Mouse (Mus musculus): ENCODE data around the gene Dtx3l. TPM values are rescaled to one million over a fixed set of nuclear protein-coding genes. Genes with fewer than 3 reads are reported as not detected.

Dtx3l gene
- polyA plus RNA-seq, 1 experiment, result 8.1 TPM

- no peaks in the 10 kb centered on the region for H3K27me3 ChIP-seq (ENCODE audit: control insufficient read depth, insufficient read depth, low read length)
- no peak overlapping the region for H3K27ac ChIP-seq (ENCODE audit: insufficient read depth, low read length)
- H3K4me1 ChIP-seq (ENCODE audit: control insufficient read depth, insufficient read depth, insufficient read length), result no peaks in the 10 kb centered on the region
- no peak for TF ChIP-seq CTCF (IDR thresholded peaks at IDR 0.05; ENCODE audit: extremely low read depth, insufficient read depth, insufficient read length, insufficient replicate concordance)
- no peak for TF ChIP-seq POLR2A (IDR thresholded peaks at IDR 0.05; ENCODE audit: low read depth, low read length)
- no peak for DNase-seq (ENCODE audit: low read depth in 1 of 2, low spot score in 2 of 2)
- 92% methylated on average over 5 of the region's 5 CpGs for WGBS
- H3K36me3 ChIP-seq (ENCODE audit: control insufficient read depth, insufficient read depth, low read length), result no peaks in the 10 kb centered on the region
- no peak overlapping the region for H3K4me3 ChIP-seq (ENCODE audit: extremely low read depth, insufficient read depth, insufficient read length)
Measured at GRCm38 (mm10) chr16:35888910-35889309, 50.0 kb downstream of the Dtx3l start.

- Histone ChIP-seq H3K27ac (ENCODE audit: insufficient read depth, low read length) (no peak overlapping the region), H3K4me3 (ENCODE audit: extremely low read depth, insufficient read depth, insufficient read length) (no peak overlapping the region), H3K4me1 (ENCODE audit: control insufficient read depth, insufficient read depth, insufficient read length) (no peaks in the 10 kb centered on the region), H3K27me3 (ENCODE audit: control insufficient read depth, insufficient read depth, low read length) (no peaks in the 10 kb centered on the region), H3K36me3 (ENCODE audit: control insufficient read depth, insufficient read depth, low read length) (no peaks in the 10 kb centered on the region)
- whole genome bisulfite sequencing, result 85% methylated on average over 7 of the region's 7 CpGs
- no peak for DNase-seq (ENCODE audit: low read depth in 1 of 2, low spot score in 2 of 2)
- TF ChIP-seq CTCF (IDR thresholded peaks at IDR 0.05; ENCODE audit: extremely low read depth, insufficient read depth, insufficient read length, insufficient replicate concordance) (no peak), POLR2A (IDR thresholded peaks at IDR 0.05; ENCODE audit: low read depth, low read length) (no peak)
Measured at GRCm38 (mm10) chr16:35888174-35888573, 50.8 kb downstream of the Dtx3l start.

Other genes with a start within 250 kb of the Dtx3l start
- 20.7 and 27.5 TPM in 2 replicates for gene Dirc2, start 169.8 kb downstream of the Dtx3l start, polyA plus RNA-seq (2012; rRNA removed)
- gene Hspbap1, start 168.8 kb downstream of the Dtx3l start, polyA plus RNA-seq (2012; rRNA removed), result 6.3 and 6.7 TPM in 2 replicates
- gene Parp14, start 67.6 kb downstream of the Dtx3l start, polyA plus RNA-seq (2012; rRNA removed), result 8.0 and 8.1 TPM in 2 replicates
- gene Parp9, start 681 bp downstream of the Dtx3l start, polyA plus RNA-seq (2012; rRNA removed), result 6.7 and 6.9 TPM in 2 replicates
- 3.2 and 4.2 TPM in 2 replicates for gene Kpna1, start 39.6 kb upstream of the Dtx3l start, polyA plus RNA-seq (2012; rRNA removed)
- 1.7 TPM in 2 replicates for gene Wdr5b, start 102.0 kb upstream of the Dtx3l start, polyA plus RNA-seq (2012; rRNA removed)
- 13.6 and 15.2 TPM in 2 replicates for gene Fam162a, start 132.4 kb upstream of the Dtx3l start, polyA plus RNA-seq (2012; rRNA removed)
- gene Ccdc58, start 132.5 kb upstream of the Dtx3l start, polyA plus RNA-seq (2012; rRNA removed), result 2.4 and 2.6 TPM in 2 replicates
- not detected in 2 replicates for gene Csta1, start 192.1 kb upstream of the Dtx3l start, polyA plus RNA-seq (2012; rRNA removed)
- 0.48 TPM in 1 of 2 replicates, not detected in the other for gene Stfa2l1, start 217.7 kb upstream of the Dtx3l start, polyA plus RNA-seq (2012; rRNA removed)
- not detected in 2 replicates for gene Gm5483, start 245.1 kb upstream of the Dtx3l start, polyA plus RNA-seq (2012; rRNA removed)